Mouse (Mus musculus) testis, adult 2 months (tissue): Measurements from ENCODE around the gene Sit1.

Source experiments
- CTCF ChIP-seq: fragments of 200-500 bp; IDR thresholded peaks from 2 replicates; pipeline ENCODE4 v1.5.1; 2012; ENCODE audit warnings: low read depth, mild to moderate bottlenecking, inconsistent platforms, low read length, moderate library complexity; ENCODE audit not compliant: control insufficient read depth, insufficient read depth, insufficient replicate concordance
- POLR2A ChIP-seq: fragments of 200-500 bp; IDR thresholded peaks from 2 replicates; pipeline ENCODE4 v1.6.1; 2012; ENCODE audit warnings: low read depth, mild to moderate bottlenecking, inconsistent platforms, low read length, moderate library complexity; ENCODE audit not compliant: control insufficient read depth

GRCm38 (mm10) chr4:43509109-43509508 is 25.6 kb upstream of the Sit1 start:
- no peak for TF ChIP-seq CTCF
- TF ChIP-seq POLR2A = no peak
